Mouse (Mus musculus) cerebellum, adult 9-10 months (tissue): ENCODE data around the gene Mafb.

ENCODE experiments used
- DNase-seq: peaks from one replicate; pipeline ENCODE4 v3.0.0; 2022

Mafb gene

DNA sequence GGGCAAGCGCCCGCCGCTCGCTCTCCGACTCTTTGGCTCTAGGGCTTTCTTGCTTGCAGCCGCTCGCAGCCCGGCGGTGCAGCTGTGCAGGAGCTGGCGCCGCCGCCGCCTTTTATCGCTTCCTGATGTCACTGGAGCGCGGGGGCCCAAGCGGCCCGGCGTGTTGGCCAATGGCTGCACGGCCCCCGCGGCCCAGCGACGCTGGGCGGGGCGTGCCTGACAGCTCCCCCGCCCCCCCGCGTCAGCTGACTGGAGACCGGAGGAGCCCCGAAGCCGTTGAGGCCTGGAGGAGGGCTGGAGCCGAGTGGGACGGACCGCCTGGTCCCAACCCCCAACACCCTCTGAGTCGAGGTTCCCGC is at the start of gene Mafb:
Gene Mafb (minus strand): TSS at position 86 of the 359 bp plus-strand sequence.
- DNase-seq = peak; percentile 18

DNA sequence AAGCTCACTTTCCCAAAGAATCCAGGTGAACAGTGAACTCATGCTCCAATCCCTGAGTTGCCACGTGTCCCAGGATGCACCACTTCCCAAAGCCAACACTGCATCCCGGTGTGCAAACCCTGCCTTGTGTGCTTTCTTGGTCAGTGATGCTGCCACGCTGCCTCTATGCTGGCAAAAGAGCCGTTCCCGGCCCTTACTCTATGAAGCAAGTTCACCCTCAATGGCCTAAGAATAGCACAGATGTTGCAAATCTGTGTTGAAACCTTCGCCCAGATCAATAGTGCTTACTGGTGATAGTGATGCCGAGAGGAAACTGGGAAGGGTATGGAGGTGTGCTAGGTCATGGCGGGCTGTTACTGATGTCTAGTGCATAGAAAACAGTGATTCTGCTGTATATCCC is 48.3 kb upstream of the Mafb start:
- DNase-seq = no peak

DNA sequence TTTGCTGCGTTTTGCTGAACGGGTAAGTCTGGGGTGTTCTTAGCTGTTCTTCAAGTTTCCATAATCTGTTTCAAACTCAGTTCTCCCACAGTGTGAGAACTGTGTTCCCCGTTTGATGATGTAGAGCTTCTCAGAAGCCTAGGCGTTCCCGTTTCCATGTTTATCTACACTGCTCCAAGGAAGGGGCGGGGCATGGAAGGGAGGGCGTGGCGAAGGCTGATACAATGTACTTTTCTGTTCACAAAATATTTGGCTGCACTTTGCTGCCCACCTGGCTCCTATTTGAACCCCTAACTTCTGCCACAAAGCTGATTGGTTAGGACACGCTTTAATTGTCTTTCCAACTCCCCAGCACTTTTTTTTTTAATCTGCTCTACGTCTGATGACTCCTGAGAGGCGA is 47.9 kb upstream of the Mafb start:
- no peak for DNase-seq

DNA sequence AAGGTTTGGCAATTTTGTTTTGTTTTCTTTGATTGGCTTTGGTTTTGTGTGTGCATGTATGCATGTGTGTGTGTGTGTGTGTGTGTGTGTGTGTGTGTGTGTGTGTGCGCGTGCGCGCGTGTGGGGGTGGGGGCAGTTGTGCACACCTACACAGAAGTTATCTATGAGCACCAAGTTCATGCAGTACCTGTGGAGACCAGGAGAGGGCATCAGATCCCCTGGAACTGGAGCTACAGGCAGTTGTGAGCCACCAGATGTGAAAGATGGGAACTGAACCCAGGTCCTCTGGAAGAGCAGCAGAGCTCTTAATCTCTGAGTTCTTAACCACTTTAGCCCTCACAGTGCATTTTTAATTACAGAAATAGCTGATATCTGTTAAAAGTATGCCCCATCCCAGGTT is 47.1 kb upstream of the Mafb start:
- no peak for DNase-seq

DNA sequence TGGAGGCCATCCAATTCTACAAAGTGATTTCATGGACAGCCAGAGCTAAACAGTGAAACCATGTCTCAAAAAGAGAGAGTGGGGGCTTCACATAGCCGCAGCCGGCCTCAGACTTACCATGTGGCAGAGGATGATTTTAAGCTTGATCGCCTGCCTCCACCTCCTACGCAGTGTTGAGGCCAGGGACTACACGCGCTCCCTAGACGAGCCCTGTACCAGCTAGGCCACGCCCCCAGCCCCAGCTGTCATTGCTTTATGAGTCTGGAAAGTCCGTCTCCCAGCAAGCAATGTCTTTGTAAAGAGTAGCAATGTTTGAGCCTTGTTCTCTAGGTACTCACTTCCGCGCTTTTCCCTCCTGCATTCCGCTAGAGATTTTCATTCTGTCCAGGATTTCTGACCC is 46.2 kb upstream of the Mafb start:
- no peak for DNase-seq

DNA sequence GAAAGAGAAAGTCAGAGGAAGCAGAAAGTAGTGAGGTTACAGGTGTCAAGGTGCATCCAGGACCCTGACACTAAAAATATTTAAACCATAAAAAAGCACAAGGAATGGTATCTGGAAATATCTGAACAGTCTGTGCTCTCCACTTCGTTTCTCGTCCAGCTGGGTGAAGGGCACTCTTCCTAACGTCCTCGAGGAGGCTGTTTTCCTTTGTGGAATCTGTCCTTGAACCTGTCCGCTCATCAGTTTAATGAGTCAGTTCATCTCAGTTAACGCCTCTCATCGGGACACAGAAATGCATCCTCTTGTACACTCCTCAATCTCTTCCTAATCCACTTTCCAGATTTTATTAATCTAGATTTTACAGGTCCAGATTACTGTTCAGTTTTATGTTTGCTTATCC is 44.6 kb upstream of the Mafb start:
- no peak for DNase-seq

DNA sequence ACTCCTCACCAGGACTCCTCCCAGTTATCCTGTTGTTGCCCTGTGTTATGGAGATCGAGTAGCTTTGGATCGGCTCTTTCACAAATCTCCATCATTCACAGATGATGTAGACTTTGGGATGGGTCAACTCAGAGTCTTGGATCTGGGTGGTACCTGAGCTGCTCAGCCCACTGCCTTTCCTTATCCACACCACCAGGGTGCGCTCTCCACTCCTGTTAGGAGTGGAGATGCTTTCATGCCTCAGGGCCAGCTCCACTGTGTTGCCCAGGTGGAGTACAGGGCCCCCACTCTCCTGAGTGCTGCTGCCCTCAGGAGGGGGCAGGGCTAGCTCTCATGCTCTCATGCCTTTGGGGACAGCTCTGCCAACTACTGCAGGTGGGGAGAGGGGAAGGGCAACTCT is 40.9 kb upstream of the Mafb start:
- DNase-seq = no peak

DNA sequence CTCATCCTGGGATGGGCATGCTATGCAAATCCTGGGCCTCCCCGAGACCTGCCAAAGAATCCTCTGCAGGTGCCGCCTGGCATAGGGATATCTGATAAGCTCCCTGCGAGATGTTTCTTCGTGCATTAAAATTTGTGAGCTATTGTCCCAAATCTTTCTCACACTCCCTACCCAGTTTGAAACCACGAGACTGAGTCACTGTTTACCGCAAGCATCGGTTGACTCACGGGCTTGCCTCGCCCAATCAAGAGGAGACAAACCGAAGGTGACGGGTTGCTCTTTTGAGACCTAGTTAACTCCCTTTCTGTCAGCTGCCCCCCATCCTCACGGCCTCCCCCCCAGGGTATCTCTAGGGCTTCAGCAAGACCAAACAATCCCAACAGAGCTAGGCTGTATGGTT is 30.9 kb upstream of the Mafb start:
- DNase-seq = no peak

DNA sequence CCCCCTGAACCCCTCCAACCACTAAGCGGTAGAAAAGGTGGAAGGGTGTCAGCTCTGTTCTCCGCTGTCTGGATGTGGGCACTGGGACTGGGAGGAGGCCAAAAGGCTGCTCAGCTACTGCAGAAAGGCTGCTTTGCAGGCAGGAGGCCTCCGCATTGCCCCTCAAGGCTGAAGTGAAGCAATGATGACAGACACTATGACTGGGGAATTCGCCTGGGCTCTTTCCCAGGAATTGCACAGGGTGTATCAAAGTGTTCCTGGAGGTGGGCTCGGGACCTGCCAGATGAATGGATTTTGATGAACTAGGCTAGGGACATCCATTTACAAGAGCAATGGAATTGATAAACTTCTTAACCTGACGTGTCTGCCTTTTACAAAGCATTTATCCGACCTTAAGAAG is 27.9 kb upstream of the Mafb start:
- no peak for DNase-seq

DNA sequence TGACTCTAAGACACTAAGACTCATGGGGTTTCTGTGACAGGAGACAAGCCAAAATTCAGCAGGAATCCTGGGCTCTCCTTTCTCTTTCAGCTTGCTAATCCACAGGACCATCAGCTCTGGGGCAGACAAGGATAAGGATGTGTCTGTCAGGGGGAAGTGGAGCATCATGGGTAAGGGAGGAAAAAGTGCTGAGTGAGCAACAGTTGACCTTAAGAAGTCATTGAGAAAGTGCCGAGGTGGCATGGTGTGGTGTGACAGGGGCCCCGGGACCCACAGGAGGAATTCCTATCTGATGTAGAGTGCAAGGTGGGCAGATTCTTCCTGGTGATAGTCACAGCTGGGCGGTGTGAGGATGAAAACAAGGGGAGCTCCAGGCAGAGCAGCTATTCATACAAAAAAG is 25.8 kb upstream of the Mafb start:
- no peak for DNase-seq

DNA sequence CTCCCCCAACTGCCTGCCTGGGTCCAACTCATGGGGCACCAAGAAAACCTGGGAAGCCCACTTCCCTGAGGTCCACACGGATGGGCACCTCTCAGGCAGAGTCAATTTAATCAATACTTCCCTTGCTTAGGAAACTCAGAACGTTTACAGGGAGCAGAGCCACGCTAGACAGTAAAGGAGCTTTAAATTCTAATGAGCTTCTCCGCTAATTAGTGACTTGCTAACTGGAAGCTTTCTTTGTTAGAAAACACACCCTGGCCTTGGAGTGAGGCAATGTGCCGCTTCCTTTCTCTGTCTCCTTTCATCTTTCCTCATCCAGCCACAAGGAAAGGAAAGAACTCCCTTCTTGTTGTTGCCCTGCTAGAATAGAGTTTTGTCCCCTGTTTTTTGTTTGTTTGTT is 21.7 kb upstream of the Mafb start:
- no peak for DNase-seq

DNA sequence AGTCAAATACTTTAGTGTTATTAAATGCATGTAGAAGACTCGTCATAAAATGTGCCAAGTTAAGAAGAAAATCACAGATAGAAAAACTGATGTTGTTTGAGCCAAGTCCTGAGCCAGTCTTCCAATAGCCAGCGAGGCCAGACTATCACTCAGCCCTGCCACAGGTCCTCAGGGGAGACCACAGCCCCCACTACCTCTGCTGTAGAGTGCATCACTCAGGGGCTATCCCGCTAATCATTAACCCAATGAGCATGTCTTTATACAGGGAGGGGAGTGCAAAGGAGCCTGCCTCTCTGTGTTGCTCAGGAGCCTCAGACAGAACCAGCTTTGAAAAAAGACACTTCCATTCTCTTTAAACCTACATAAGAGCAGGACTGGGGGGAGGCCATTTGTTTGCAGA is 16.6 kb upstream of the Mafb start:
- no peak for DNase-seq

DNA sequence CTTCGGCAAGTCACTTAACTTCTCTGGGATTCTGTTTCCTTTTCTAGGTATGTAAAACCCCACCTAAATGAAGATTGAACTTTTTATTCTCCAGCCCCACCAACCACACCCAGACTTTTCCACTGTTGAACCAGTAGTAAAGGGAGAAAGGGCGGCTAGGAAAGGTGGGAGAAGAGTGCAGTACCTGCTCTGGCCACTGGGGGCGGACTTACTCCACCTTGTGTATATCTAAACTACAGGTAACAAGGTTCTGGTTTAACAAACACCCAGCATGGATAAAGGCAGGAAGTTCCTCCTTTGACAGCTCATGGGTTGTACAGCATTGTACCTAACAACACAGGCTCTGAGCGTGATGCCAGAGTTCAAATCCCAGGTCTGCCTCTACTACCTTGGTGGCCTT is 11.4 kb upstream of the Mafb start:
- DNase-seq = peak; percentile 13

DNA sequence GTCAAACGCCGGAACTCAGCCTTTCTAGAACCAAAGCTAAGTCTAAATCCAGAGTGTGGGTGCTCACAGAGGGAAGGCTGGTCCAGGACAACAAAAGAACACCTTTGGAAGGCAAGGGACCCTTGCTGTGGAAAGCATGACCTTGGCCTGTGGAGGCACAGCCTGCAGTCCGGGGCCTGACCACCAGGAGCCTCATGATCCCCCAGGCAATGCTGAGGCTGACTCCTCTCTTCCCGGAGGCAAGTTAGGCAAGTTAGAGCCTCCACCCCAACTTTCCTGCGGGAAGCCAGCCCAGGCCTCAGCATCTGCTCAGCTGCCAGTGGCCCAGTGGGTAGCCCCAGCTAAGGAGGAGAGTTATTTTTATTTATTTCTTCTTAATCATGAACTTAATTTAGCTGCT is 9.4 kb upstream of the Mafb start:
- no peak for DNase-seq

DNA sequence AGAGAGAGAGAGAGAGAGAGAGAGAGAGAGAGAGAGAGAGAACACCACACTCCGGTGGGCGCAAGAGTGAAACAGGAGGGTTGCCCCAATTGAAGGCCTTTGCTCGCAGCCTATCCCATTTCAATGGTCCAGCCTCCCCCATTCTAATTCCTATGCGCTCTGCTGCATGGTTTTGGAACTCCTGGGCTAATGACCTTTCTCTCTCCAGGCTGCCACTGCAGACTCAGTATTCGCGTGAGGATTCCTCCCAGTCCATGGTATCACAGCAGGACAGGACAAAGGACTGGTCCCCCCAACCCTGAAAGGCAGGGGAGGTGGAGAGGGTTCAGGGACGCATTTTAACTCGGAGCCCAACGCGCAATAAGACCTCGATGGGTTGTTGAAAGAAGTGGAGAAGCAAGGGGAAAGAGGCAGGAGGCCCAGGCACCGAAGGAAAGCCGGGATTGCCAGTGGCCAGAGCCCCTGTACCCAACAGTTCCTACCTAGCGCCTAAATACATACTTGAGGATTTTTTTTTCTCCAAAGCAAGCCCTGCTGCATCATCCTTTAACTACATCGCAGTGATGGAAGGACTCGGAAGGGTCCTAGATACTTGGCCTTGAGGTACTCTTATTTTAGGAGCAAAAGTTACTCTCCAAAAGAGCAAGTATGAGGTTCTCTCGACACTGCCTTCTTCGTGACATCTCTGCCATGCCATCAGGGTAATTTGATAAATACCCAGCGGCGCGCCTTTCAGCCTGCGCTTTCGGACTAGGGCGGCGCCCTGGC is 3.0 kb upstream of the Mafb start:
- no peak for DNase-seq

DNA sequence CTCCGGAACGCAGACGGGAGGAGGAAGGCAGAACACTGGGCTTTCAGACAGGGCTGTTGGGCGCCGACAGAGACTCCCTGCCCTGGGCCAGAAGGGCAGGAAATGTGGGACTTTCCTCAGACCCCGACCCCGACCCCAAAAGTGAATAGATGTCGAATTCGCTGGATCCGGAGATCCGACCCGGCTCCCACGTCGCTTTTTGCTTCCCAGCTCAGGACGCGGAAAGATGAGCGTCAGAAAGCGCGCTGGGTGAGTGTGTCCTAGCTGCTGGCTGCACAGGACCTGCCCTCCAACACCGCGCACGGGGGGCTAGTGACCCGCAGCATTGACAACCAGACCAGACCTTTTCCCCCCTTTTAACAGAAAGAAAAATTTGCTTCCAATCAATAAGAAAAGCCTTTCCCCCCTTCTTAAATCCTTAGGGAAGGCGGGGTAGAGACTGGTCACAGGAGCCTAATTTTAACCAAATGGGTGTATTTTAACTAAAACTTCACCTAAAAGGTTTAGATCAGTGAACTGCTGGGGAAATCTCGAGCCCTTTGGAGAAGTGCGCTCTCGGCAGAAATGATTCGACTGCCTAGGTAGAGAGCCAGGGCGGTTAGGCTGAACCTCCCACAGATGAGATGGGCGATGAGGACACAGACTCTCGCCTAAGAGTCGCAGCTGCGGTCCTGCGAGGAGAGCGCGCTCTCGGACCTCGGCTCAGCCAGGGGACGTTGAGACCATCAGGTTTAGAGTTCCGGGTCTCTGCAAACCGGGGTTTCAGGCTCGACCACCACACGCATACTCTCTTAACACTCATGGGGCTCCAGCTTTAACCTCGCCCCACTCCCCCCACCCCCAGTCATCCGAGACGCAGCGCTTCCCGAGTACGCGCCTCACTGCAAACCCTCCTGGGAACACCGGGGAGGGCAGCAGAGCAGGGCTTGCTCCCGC is 1.8 kb upstream of the Mafb start:
- DNase-seq = no peak

DNA sequence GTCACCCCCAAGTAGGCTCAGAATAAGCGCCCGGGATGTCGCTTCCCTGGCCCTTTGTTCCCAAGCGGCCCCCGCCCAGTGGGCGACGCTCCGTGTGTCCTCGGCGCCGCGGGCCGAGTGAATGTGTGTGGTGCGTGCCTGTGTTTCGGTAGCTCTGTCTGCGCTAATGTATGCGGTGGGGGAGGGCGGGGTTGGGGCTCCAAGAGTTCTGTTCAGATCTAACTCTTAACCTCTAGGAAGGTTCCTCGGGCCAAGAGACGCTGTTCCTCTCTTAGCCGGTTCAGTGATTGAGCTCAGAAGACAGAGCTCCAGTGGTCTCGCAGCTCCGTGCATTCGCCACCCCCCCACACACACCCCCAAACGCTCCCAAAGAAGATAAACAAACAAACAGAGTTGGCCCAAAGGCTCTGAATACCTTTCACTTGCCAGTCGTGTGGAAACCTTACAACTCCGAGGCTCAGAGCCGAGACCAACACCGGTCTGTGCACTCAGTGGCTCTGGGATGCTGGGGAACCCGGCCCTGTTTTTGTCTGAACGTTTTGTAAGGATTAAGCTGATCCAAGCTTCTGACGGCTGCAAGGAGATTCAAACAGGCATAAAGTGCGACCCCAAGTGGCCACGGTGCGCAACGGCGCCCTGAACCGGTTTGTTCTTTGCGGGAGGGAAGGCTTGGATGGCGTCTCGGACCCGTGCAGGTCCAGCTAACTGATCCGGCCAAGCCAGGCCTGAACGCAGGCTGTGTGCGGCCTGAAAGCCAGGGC is 763 bp upstream of the Mafb start:
- DNase-seq = peak; percentile 46

DNA sequence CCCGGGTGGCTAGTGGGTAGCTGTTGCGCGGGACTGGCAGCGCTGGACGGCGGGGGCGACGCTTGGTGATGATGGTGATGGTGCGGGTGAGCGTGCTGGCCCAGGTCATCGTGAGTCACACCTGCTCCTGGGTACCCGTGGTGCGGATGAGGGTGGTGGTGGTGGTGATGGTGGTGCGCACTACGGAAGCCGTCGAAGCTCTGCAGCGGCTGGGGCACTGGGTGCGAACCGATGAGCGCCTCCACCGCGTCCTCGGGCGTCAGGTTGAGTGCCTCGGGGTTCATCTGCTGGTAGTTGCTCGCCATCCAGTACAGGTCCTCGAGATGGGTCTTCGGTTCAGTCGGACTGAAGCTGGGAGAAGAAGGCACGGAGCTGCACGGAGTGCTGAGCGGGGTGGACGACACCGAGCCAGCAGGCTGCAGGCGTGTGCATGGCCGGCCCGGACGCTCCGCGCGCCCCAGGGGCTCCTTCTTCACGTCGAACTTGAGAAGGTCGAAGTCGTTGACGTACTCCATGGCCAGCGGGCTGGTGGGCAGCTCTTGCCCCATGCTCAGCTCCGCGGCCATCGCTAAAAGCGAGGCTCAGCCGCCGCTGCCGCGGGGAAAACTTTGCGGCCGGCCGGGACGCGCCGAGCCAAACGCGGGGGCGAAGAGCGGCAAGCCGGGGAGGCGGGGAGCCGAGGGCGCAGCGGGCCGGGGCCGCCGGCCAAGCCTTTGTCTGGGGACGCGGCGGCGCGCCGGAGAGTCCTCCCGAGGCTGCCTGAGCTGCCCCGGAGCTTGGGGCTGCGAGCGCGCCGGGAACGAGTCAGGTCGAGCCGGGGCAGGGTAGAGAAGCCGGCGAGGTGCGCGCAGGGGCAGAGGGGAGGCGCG is 520 bp downstream of the Mafb start:
- no peak for DNase-seq

DNA sequence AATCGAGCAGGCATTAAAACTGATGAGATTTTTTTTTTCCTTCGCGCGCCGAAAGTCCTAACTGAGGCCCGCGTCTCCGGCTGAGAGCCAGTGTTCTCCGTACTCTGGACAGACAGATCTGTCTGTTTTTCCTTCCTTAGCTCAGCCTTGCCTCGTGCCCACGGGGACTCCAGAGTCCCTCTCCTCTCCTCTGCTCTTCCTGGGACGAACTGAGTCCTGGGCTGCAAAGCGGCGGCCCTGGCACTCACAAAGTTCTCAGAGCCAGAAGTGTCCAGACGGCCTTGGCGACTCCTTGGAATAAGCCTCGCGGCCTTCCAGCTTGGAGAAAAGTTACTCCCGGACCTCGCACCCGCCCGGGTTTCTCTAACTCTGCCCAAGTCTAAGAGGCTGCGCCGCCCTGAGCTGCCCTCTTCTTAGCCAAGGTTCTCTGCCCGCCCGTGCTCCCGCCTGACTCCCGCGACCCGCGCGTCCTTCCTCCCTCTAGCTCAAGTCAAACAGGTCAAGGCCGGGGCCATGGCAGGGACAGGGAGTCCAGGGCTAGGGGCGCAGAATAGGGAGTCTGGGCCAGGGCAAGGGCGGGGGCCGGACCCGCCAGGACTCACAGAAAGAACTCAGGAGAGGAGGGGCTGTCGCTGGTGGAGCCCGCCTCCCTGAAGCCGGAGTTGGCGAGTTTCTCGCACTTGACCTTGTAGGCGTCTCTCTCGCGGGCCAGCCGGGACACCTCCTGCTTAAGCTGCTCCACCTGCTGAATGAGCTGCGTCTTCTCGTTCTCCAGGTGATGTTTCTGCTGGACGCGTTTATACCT is 1.6 kb downstream of the Mafb start:
- no peak for DNase-seq

DNA sequence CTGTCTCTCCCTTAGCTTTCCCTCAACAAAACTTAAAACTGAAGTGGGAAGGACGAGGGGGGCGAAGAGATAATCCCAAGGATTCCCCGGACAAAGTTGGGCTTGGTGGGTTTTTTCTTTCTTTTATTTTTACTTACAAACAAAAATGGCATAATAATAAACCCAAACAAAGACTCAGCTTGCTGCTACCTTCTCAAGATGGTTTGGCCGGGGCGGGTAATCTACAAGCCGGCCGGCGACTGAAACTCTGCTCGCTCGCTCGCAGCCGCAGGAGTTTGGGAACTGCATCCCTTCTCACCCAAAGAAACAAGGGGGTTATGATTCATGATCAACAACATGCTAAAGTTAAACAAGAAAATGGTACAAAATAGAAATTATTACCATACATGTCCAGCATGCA is 2.2 kb downstream of the Mafb start:
- DNase-seq = no peak

DNA sequence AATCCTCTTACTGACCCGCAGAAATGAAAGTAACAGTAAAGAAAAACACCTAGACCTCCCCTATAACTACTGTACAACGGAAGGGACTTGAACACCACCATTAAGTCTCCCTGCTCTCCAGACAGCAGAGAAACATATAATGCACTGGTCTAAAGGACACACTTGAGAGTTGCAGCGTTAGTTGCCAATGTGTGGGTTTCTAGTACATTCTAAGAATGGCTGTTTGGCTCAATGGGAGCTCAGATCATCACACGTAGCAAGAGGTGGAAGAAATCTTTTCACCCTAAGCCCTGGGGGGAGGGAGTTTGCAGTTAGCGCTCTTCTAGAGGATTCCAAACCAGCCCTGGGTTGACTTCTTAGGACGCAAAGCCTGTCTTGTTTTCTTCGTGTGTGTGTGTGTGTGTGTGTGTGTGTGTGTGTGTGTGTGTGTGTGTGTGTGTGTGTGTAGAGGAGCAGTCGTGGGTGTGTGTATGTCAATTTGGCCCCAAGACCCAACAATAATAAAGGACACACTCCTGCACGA is 2.7 kb downstream of the Mafb start:
- no peak for DNase-seq

DNA sequence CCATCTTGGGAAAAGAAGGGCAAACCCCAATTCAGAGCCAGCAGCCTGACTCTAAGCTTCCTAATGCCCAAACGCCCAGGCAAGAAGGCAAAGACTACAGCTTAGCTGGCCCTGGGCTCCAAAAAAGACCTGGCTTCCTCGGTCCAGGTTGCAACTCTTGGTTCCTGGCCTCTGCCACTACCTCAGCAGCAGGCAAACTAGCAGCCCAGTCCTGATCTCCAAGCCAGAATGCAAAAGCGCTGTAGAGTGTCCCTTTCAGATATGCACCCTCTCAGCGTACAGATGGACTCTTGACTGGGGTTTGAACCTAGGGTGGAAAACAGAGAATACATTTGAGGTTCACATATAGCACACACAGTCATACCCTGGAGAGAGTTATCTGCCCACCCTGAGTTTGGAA is 3.7 kb downstream of the Mafb start:
- DNase-seq = no peak
